Mouse (Mus musculus) stomach, postnatal 0 days (tissue): ENCODE results near the gene Nt5c2. TPM values are rescaled to one million over a fixed set of nuclear protein-coding genes. Genes with fewer than 3 reads are reported as not detected.

Experiments used
- ATAC-seq: fragments of 200-750 bp; cut with Nextera tagmentation; 2 replicates; pipeline ENCODE4 v1.8.0; 2017; ENCODE audit not compliant: low FRiP score, low TSS enrichment
- DNase-seq: peaks from one replicate; pipeline ENCODE4 v3.0.0-alpha.2; 2016; ENCODE audit warnings: low spot score
- H3K27ac ChIP-seq: fragments of 300-500 bp; sonication (generic); replicated peaks from 2 replicates; pipeline ENCODE4 v1.5.1; 2014; ENCODE audit warnings: mild to moderate bottlenecking, control low read depth
- H3K27me3 ChIP-seq: fragments of 300-500 bp; sonication (generic); 2 replicates; pipeline ENCODE4 v1.6.1; 2014; ENCODE audit warnings: low read length; ENCODE audit not compliant: control insufficient read depth, insufficient read depth
- H3K36me3 ChIP-seq: fragments of 300-500 bp; sonication (generic); 2 replicates; pipeline ENCODE4 v1.6.1; 2014; ENCODE audit warnings: low read length, mixed read lengths; ENCODE audit not compliant: control insufficient read depth, insufficient read depth
- H3K4me1 ChIP-seq: fragments of 300-500 bp; sonication (generic); replicated peaks from 2 replicates; pipeline ENCODE4 v1.6.1; 2014; ENCODE audit warnings: antibody characterized with exemption; ENCODE audit not compliant: control insufficient read depth, insufficient read depth
- H3K4me2 ChIP-seq: fragments of 300-500 bp; sonication (generic); replicated peaks from 2 replicates; pipeline ENCODE4 v1.6.1; 2014; ENCODE audit warnings: low read depth, mild to moderate bottlenecking, control low read depth, moderate library complexity
- H3K4me3 ChIP-seq: fragments of 300-500 bp; sonication (generic); 2 replicates; pipeline ENCODE4 v1.5.1; 2014; ENCODE audit warnings: low read depth, low read length, control low read depth
- H3K9ac ChIP-seq: fragments of 300-500 bp; sonication (generic); 2 replicates; pipeline ENCODE4 v1.6.1; 2014; ENCODE audit warnings: mild to moderate bottlenecking, low read length, control low read depth, mixed read lengths
- H3K9me3 ChIP-seq: fragments of 300-500 bp; sonication (generic); 2 replicates; pipeline ENCODE4 v1.6.1; 2016; ENCODE audit warnings: low read length; ENCODE audit not compliant: control insufficient read depth
- CTCF ChIP-seq: IDR thresholded peaks from 2 replicates; pipeline ENCODE4 v1.5.1; 2016; ENCODE audit warnings: antibody characterized with exemption, low read depth, mild to moderate bottlenecking, moderate library complexity
- EP300 ChIP-seq: optimal IDR thresholded peaks from 2 replicates; pipeline ENCODE3; 2016; ENCODE audit warnings: antibody characterized with exemption
- WGBS: fragments of 180-500 bp; shearing (Covaris S2); extraction: QIAGEN DNeasy Blood & Tissue Kit; methylation state at CpG from one replicate; pipeline ENCODE4 v1.1.7; 2014; 5-methylcytosine and 5-hydroxymethylcytosine counted together
- polyA plus RNA-seq: library from polyadenylated mRNA; unstranded; fragments of >200 nt; fragmentation: Nextera tagmentation; extraction: Ambion mirVana; gene quantifications from 2 replicates; pipeline ENCODE4 v1.2.1, GENCODE M21; 2015

Nt5c2 gene
- polyA plus RNA-seq, 1 experiment from 2014 or later = 70.9 TPM

GRCm38 (mm10) chr19:46908977-46909376 lies 106.0 kb downstream of the Nt5c2 start:
- DNase-seq = no peak
- no peak overlapping the region for H3K4me3 ChIP-seq
- H3K27ac ChIP-seq = 0 out of 2 replicates have a peak overlapping the region, but pooled peaks have one; percentile 30
- H3K9me3 ChIP-seq = no peaks in the 10 kb centered on the region
- no peak for ATAC-seq
- TF ChIP-seq CTCF (no peak), EP300 (no peak)
- WGBS = 64% methylated on average over 4 of the region's 4 CpGs
- no peaks in the 10 kb centered on the region for H3K27me3 ChIP-seq
- no peaks in the 10 kb centered on the region for H3K4me1 ChIP-seq
- H3K4me2 ChIP-seq = no peak overlapping the region
- no peak overlapping the region for H3K9ac ChIP-seq
- H3K36me3 ChIP-seq = no peaks in the 10 kb centered on the region

- ATAC-seq (no peak), DNase-seq (no peak)
- TF ChIP-seq CTCF (no peak), EP300 (no peak)
- no peaks in the 10 kb centered on the region for H3K36me3 ChIP-seq
- H3K4me1 ChIP-seq = no peaks in the 10 kb centered on the region
- WGBS = 84% methylated on average over 5 of the region's 5 CpGs
- H3K27me3 ChIP-seq = no peaks in the 10 kb centered on the region
- no peak overlapping the region for H3K4me3 ChIP-seq
- no peak overlapping the region for H3K4me2 ChIP-seq
- no peak overlapping the region for H3K9ac ChIP-seq
- H3K27ac ChIP-seq = no peak overlapping the region
- no peaks in the 10 kb centered on the region for H3K9me3 ChIP-seq
Measured at GRCm38 (mm10) chr19:46908207-46908606, 106.7 kb downstream of the Nt5c2 start.

DNA sequence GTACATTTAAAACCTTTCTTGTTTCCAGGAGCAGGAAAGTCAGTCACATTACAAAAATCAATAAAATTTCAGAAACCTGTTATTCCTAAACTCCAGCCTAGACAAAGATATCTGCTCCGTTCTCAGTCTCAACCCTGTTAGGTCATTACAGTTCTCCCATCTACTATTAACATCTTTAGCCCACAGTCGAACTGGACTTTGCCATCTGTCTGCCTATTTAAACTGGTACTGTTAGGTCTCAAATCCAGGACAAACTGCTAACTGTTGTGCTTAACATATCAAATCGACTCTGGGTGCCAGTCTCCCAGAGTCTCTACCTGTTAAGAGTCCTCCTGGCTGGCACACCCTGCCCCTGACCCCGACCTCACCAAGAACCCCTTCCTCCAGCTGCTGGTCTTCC lies 109.0 kb downstream of the Nt5c2 start:
- WGBS = 65% methylated on average over 4 of the region's 4 CpGs
- ATAC-seq = no peak

GRCm38 (mm10) chr19:46905383-46905782 lies 109.6 kb downstream of the Nt5c2 start:
- H3K36me3 ChIP-seq = no peaks in the 10 kb centered on the region
- DNase-seq = no peak
- H3K9me3 ChIP-seq = no peaks in the 10 kb centered on the region
- no peak overlapping the region for H3K4me3 ChIP-seq
- ATAC-seq = no peak
- TF ChIP-seq CTCF (no peak), EP300 (no peak)
- no peak overlapping the region for H3K4me2 ChIP-seq
- H3K9ac ChIP-seq = no peak overlapping the region
- H3K4me1 ChIP-seq = no peaks in the 10 kb centered on the region
- no peak overlapping the region for H3K27ac ChIP-seq
- no peaks in the 10 kb centered on the region for H3K27me3 ChIP-seq

More for the DNA sequence above, 109.0 kb downstream of the Nt5c2 start:
- H3K9ac ChIP-seq = no peak overlapping the region
- H3K4me1 ChIP-seq = no peaks in the 10 kb centered on the region
- no peak overlapping the region for H3K4me2 ChIP-seq
- no peak overlapping the region for H3K4me3 ChIP-seq
- H3K36me3 ChIP-seq = no peaks in the 10 kb centered on the region
- DNase-seq = no peak
- H3K27ac ChIP-seq = no peak overlapping the region
- no peaks in the 10 kb centered on the region for H3K27me3 ChIP-seq
- TF ChIP-seq CTCF (no peak), EP300 (no peak)
- H3K9me3 ChIP-seq = no peaks in the 10 kb centered on the region

DNA sequence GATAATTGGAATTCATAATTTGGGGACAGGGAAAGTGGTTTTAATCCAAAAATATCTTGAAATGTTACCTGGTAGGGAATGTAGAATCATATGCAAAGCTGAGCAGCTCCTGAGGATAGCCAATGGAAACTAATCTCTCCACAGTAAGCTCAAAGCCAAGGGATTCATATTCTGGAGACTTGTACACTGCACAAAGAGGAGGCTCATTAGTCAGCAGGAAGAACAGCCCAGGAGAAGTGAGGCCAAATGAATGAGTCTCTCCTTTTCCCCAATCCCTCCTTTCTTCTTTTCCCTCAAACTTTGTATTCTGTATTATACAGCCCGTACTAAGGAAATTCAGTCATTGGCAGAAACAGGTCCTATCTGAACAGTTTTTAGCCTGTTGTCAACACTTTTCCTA lies 110.0 kb downstream of the Nt5c2 start:
- Histone ChIP-seq H3K36me3 (no peaks in the 10 kb centered on the region), H3K9me3 (no peaks in the 10 kb centered on the region), H3K4me2 (no peak overlapping the region), H3K9ac (no peak overlapping the region), H3K27ac (no peak overlapping the region), H3K27me3 (no peaks in the 10 kb centered on the region), H3K4me1 (no peaks in the 10 kb centered on the region), H3K4me3 (no peak overlapping the region)
- TF ChIP-seq CTCF = no peak
- TF ChIP-seq EP300 = no peak
- WGBS = 83% methylated on average over 1 of the region's 1 CpGs
- DNase-seq (no peak), ATAC-seq (no peak)

- no peak overlapping the region for H3K27ac ChIP-seq
- H3K27me3 ChIP-seq = no peaks in the 10 kb centered on the region
- H3K9ac ChIP-seq = no peak overlapping the region
- TF ChIP-seq EP300 = no peak
- no peak for TF ChIP-seq CTCF
- no peak for DNase-seq
- no peak for ATAC-seq
- H3K4me1 ChIP-seq = no peaks in the 10 kb centered on the region
- 90% methylated on average over 5 of the region's 5 CpGs for WGBS
- H3K4me2 ChIP-seq = no peak overlapping the region
- no peaks in the 10 kb centered on the region for H3K9me3 ChIP-seq
- H3K36me3 ChIP-seq = no peaks in the 10 kb centered on the region; the same call in 1 of the 2 replicates
- H3K4me3 ChIP-seq = no peak overlapping the region
Measured at GRCm38 (mm10) chr19:46903379-46903778, 111.6 kb downstream of the Nt5c2 start.
